Mouse (Mus musculus) neural tube, embryonic 11.5 days (tissue): Measurements from ENCODE around the gene Bbc3. TPM values are rescaled to one million over a fixed set of nuclear protein-coding genes. Genes with fewer than 3 reads are reported as not detected.
"Not testable (repeated sequence)": the region's sequence is repeated elsewhere in the genome, so short reads cannot be mapped to it uniquely, and the experiment has no call there.

ENCODE experiments used
- ATAC-seq: fragments of 200-750 bp; cut with Nextera tagmentation; 2 replicates; pipeline ENCODE4 v1.8.0; 2017; ENCODE audit warnings: moderate number of reproducible peaks, mild to moderate bottlenecking, moderate TSS enrichment, moderate library complexity; ENCODE audit not compliant: insufficient read depth, low FRiP score, low TSS enrichment
- DNase-seq: peaks from one replicate; pipeline ENCODE4 v3.0.0-alpha.2; 2015; ENCODE audit warnings: low spot score
- H3K27ac ChIP-seq: fragments of 300-500 bp; sonication (generic); 2 replicates; pipeline ENCODE4 v1.5.1; 2014; ENCODE audit warnings: low read depth, mild to moderate bottlenecking, low read length
- H3K27me3 ChIP-seq: fragments of 300-500 bp; sonication (generic); 2 replicates; pipeline ENCODE4 v1.6.1; 2014; ENCODE audit warnings: mild to moderate bottlenecking, low read length, mixed read lengths; ENCODE audit not compliant: control insufficient read depth, insufficient read depth
- H3K36me3 ChIP-seq: fragments of 300-500 bp; sonication (generic); 2 replicates; pipeline ENCODE4 v1.6.1; 2014; ENCODE audit warnings: mild to moderate bottlenecking, low read length, moderate library complexity, mixed read lengths; ENCODE audit not compliant: control insufficient read depth, insufficient read depth
- H3K4me1 ChIP-seq: fragments of 300-500 bp; sonication (generic); 2 replicates; pipeline ENCODE4 v1.6.1; 2014; ENCODE audit warnings: low read length, mixed read lengths; ENCODE audit not compliant: control insufficient read depth, insufficient read depth
- H3K4me2 ChIP-seq: fragments of 300-500 bp; sonication (generic); 2 replicates; pipeline ENCODE4 v1.6.1; 2014; ENCODE audit warnings: low read depth, mild to moderate bottlenecking, moderate library complexity
- H3K4me3 ChIP-seq: fragments of 300-500 bp; sonication (generic); 2 replicates; pipeline ENCODE4 v1.5.1; 2014; ENCODE audit warnings: low read depth, low read length
- H3K9ac ChIP-seq: fragments of 300-500 bp; sonication (generic); 2 replicates; pipeline ENCODE4 v1.6.1; 2014; ENCODE audit warnings: mild to moderate bottlenecking, low read length
- H3K9me3 ChIP-seq: fragments of 300-500 bp; sonication (generic); 2 replicates; pipeline ENCODE4 v1.6.1; 2016; ENCODE audit warnings: low read length; ENCODE audit not compliant: control insufficient read depth
- WGBS: fragments of 180-500 bp; shearing (Covaris S2); extraction: QIAGEN DNeasy Blood & Tissue Kit; methylation state at CpG from one replicate; pipeline ENCODE4 v1.1.7; 2014; 5-methylcytosine and 5-hydroxymethylcytosine counted together
- polyA plus RNA-seq: library from polyadenylated mRNA; unstranded; fragments of >200 nt; fragmentation: Nextera tagmentation; extraction: Ambion mirVana; gene quantifications from 2 replicates; pipeline ENCODE4 v1.2.1, GENCODE M21; 2014

The Bbc3 gene
- polyA plus RNA-seq, 1 experiment from 2014 or later: 11.9 TPM

DNA sequence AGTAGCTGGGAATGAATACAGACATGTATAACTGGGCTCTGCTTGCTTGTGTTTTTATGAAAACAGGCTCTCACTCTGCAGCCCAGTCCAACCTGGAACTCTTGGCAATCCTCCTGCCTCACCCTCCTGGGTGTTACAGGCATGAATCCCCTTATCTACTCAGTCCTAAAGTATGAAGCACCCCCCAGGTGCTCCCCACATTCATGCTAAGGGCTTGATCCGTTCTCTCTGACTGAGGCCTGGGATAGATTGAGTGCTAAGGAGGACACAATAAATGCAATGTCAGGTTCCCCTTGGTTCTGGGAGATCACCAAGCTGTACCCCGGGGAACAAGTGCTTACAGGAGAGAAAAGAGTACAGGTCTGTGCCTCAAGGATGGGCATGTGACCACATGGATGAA is 10.6 kb upstream of the Bbc3 start:
- Histone ChIP-seq H3K27me3 (no peaks in the 10 kb centered on the region), H3K36me3 (no peaks in the 10 kb centered on the region), H3K9ac (no peak overlapping the region), H3K4me1 (peaks cover 6% of the 10 kb centered on the region), H3K9me3 (no peaks in the 10 kb centered on the region), H3K27ac (no peak overlapping the region), H3K4me3 (no peak overlapping the region), H3K4me2 (no peak overlapping the region)
- 47% methylated on average over 2 of the region's 2 CpGs for WGBS
- no peak for DNase-seq
- ATAC-seq: no peak

DNA sequence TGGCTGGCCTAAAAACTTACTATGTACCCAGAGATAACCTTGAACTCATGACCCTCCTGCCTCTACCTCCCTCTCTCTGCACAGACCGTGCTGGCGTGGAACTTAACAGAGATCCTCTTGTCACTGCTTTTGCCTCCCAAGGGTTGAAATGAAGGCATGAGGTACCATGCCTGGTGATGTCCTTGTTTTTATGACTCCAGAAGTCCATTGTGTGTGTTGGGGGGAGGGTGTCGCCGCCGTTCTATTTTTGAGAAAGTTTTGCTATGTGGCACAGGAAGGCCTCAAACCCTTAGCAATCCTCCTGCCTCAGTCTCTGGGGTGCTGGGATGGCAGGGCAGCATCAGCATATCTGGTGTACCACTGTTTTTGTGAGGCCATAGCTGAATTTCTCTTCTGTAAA is 9.3 kb upstream of the Bbc3 start:
- DNase-seq: no peak
- Histone ChIP-seq H3K4me3 (peak overlapping the region; percentile 34), H3K4me2 (peak overlapping the region; percentile 74), H3K9me3 (no peaks in the 10 kb centered on the region), H3K27me3 (no peaks in the 10 kb centered on the region), H3K36me3 (no peaks in the 10 kb centered on the region), H3K9ac (peak overlapping the region; percentile 47; the same call in 1 of the 2 replicates), H3K4me1 (peaks cover 6% of the 10 kb centered on the region), H3K27ac (no peak overlapping the region; the same call in 1 of the 2 replicates)
- ATAC-seq: no peak
- 75% methylated on average over 5 of the region's 5 CpGs for WGBS

DNA sequence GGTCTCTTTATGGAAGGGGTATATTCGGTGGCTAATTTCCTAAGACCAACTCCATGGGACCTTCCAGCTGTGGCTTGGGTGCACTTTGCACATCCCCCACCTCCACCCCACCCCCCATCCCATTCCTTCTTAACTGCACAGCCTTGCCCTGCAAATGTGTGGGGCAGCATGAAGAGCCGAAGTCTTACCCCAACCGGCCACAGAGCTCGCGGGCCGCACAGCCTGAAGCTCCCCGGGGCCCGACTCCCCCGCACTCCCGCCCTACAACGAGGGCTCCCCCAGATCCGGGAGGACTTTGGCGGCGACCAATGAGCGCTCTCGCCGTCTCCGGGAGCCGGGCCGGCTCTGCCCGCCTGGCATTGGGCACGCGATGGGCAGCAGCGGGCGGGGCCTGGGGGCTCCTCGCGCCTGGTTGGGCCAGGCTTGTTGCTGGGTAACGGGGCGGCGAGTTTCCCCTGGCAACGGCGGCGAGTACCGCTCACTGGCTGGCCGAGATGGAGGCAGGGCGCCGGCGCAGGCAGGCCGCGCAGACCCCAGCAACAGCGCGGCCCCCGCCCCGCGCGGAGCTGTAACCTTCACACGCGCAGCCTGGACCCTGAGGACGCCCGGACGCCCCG is 8.7 kb upstream of the Bbc3 start:
- peak overlapping the region; percentile 74 for H3K4me2 ChIP-seq
- no peaks in the 10 kb centered on the region for H3K36me3 ChIP-seq
- no peaks in the 10 kb centered on the region for H3K27me3 ChIP-seq
- WGBS: under 1% methylated on average over 50 of the region's 52 CpGs
- no peak overlapping the region; the same call in 1 of the 2 replicates for H3K27ac ChIP-seq
- peak overlapping the region; percentile 47 for H3K9ac ChIP-seq
- peaks cover 6% of the 10 kb centered on the region for H3K4me1 ChIP-seq
- H3K9me3 ChIP-seq: no peaks in the 10 kb centered on the region
- peak; percentile 87 for ATAC-seq
- peak overlapping the region; percentile 34 for H3K4me3 ChIP-seq
- DNase-seq: peak; percentile 92

DNA sequence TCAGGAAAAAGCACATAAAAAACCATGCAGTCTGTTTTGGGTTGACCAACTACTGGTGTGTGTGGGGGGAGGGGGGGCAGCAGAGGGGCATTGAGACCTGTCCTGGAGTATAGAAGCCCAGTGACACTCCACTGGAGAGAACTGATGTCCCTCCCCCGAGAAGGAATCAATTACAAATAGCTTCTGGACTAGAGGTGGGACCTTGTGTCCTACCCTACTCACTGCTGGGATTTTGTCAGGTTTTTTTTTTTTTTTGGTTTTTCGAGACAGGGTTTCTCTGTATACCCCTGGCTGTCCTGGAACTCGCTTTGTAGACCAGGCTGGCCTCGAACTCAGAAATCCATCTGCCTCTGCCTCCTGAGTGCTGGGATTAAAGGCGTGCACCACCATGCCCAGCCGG is 1.1 kb upstream of the Bbc3 start:
- not testable (repeated sequence) for DNase-seq
- 78% methylated on average over 6 of the region's 6 CpGs for WGBS

DNA sequence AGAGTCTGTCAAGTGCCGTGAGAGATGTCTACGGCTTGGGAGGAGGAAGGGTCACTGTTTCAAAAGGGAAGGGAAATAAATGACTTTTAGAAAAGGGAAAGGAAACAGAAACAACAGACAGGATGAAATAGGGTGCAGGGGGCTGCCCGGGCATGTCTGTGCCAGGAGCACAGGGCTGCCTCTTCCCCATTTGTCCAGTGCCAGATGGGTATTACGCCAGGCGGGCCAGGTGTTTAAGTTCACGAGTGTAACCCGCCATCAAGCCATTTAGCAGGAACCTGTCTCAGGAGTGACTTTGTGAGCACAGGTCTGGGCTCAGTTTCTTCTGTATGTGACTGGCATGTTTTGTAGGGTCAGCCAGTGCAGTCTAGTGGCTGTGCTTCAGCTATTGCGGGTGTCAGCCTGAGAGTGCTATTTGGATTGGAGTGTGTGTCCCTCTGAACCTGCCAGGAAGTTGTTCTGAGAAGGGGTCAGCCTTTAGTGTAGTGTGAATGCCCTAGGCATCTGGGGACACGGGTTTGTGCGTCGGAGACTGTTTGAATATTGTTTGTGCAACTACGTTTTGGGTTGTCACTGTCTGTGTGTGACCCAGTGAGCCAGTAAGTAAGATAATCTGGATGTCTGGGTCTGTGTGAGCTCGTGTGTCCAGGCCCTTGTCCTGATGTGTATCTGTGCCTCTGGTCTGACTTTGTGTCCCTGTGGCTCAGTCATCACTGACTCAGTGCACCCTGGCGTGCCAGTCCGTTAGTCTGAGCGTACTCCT is 543 bp downstream of the Bbc3 start:
- Histone ChIP-seq H3K36me3 (no peaks in the 10 kb centered on the region), H3K9me3 (no peaks in the 10 kb centered on the region), H3K9ac (peak overlapping the region; percentile 57), H3K27me3 (no peaks in the 10 kb centered on the region), H3K4me2 (peak overlapping the region; percentile 99), H3K27ac (no peak overlapping the region), H3K4me3 (peak overlapping the region; percentile 76), H3K4me1 (peaks cover 39% of the 10 kb centered on the region)
- WGBS: 38% methylated on average over 16 of the region's 16 CpGs
- no peak for DNase-seq
- no peak for ATAC-seq

More for the DNA sequence above, 1.1 kb upstream of the Bbc3 start:
- H3K9ac ChIP-seq, H3K4me3 ChIP-seq, H3K4me2 ChIP-seq, H3K9me3 ChIP-seq, H3K36me3 ChIP-seq, ATAC-seq, H3K27me3 ChIP-seq, H3K27ac ChIP-seq: not testable (repeated sequence)
- peaks cover 24% of the 10 kb centered on the region for H3K4me1 ChIP-seq

DNA sequence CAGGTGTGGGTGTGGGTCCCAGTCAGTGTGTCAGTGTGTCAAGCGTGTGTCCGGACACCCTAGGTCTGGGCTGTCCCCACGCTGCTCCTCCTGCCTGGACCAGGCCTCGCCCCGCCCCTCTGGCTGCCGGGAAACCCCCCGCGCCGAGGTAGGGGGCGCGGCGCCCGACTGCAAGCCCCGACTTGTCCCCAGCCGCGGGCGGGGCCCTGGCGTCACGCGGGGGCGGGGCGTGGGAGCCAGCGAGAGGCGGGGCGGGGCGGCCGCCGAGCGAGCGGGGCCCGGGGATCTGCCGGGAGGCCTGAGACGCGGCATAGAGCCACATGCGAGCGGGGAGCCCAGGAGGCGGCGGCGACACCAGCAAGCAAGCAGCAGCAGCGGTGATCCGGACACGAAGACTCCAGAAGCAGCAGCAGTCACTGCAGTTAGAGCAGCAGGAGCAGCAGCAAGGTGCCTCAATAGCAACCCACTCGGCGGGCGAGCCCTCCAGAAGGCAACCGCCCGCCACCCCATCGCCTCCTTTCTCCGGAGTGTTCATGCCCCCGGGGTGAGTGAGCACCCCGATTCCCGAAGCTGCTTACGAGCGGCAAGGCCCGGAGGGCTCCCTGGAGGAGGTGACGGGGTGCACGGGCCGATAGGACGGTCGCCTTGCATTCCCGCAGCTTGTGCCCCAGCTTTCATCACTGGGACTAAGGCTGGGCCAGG is 1.3 kb downstream of the Bbc3 start:
- peak overlapping the region; percentile 57 for H3K9ac ChIP-seq
- peak overlapping the region; percentile 99 for H3K4me2 ChIP-seq
- DNase-seq (peak; percentile 76), ATAC-seq (peak; percentile 24)
- H3K27me3 ChIP-seq: no peaks in the 10 kb centered on the region
- no peaks in the 10 kb centered on the region for H3K9me3 ChIP-seq
- no peaks in the 10 kb centered on the region for H3K36me3 ChIP-seq
- peaks cover 40% of the 10 kb centered on the region for H3K4me1 ChIP-seq
- H3K4me3 ChIP-seq: peak overlapping the region; percentile 76
- WGBS: under 1% methylated on average over 56 of the region's 61 CpGs
- peak overlapping the region; percentile 23; the same call in 1 of the 2 replicates for H3K27ac ChIP-seq

DNA sequence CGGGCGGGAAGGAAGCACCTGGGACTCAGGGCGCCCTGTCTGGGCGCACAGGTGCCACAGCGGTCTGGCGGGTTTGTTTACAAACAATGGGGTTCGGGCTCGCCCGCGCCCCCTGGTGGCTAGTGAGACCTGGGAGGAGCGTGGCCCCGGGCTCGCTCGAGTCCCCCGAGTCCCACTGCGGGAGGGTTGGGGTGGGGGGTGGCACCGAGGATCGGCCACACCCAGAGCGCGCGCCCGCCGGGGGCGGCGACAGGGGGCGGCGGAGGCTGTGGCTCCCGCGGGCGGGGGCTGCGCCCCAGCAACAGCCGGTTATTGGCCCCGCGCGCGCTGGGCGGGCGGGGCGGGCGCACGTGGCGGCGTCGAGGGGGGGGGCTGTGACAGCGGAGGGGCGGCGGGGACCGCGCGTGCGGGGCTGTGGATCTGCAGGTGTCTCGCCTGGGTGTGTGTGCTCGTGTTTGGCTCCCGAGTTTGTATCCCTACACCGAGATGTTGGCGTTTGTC is 1.9 kb downstream of the Bbc3 start:
- peak overlapping the region; percentile 99 for H3K4me2 ChIP-seq
- no peaks in the 10 kb centered on the region for H3K27me3 ChIP-seq
- 0 out of 2 replicates have a peak, but pooled peaks have one; percentile 1 for ATAC-seq
- H3K9ac ChIP-seq: peak overlapping the region; percentile 57
- WGBS: 0% methylated on average over 26 of the region's 56 CpGs
- H3K9me3 ChIP-seq: no peaks in the 10 kb centered on the region
- peaks cover 41% of the 10 kb centered on the region for H3K4me1 ChIP-seq
- H3K4me3 ChIP-seq: peak overlapping the region; percentile 76
- peak overlapping the region; percentile 27; the same call in 1 of the 2 replicates for H3K27ac ChIP-seq
- H3K36me3 ChIP-seq: no peaks in the 10 kb centered on the region
- DNase-seq: peak; percentile 73

DNA sequence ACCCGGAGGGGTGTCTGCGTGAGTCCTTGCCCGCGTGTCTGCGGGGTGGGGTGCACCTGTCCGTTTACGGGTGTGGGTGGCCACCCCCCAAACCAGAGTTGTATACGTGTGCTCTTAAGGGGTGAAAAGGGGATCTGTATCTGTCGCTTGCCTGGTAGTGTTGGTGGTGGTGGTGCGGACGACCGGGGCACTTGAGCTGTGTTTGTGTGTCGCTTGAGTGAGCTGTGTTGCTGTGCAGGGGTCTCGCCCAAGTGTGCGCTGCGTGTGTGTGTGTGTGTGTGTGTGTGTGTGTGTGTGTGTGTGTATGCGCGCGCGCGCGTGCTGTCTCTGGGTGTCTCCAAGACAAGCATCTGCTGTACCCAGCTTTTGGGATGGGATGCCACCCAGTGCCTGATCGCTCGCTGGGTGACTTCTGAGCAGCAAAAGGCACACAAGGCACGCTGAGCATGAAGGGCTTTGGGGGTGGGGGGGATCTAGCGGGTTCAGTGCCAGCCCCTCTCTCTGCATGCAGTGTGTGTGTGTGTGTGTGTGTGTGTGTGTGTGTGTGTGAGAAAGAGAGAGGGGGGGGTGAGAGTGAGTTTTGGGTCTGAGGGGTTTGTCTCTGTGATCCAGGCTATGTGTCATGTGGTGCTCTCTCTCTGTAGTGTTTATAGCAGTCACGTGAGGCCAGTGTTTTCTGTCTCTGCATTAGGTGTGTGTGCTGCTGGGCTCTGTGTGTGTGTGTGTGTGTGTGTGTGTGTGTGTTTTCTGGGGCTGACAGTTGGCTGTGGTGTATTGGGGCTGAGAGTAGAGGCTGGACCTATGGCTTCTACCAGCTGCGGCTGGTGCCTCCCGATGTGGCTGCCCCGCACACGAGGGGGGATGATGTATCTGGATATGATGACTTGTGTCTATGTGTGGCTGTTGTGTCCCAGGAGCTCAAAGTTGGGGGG is 2.6 kb downstream of the Bbc3 start:
- peak; percentile 28 for DNase-seq
- H3K4me3 ChIP-seq: peak overlapping the region; percentile 76
- H3K27ac ChIP-seq: 0 out of 2 replicates have a peak overlapping the region, but pooled peaks have one; percentile 27
- no peaks in the 10 kb centered on the region for H3K27me3 ChIP-seq
- H3K4me2 ChIP-seq: peak overlapping the region; percentile 99
- H3K9ac ChIP-seq: peak overlapping the region; percentile 57
- H3K9me3 ChIP-seq: no peaks in the 10 kb centered on the region
- under 1% methylated on average over 30 of the region's 31 CpGs for WGBS
- no peak for ATAC-seq
- no peaks in the 10 kb centered on the region for H3K36me3 ChIP-seq
- H3K4me1 ChIP-seq: peaks cover 41% of the 10 kb centered on the region
